Mouse (Mus musculus) testis, adult 2 months (tissue): Measurements from ENCODE around the gene Bbs9. TPM values are rescaled to one million over a fixed set of nuclear protein-coding genes. Genes with fewer than 3 reads are reported as not detected.
"Not testable (repeated sequence)": the region's sequence is repeated elsewhere in the genome, so short reads cannot be mapped to it uniquely, and the experiment has no call there.

Experiments used
- H3K27ac ChIP-seq: fragments of 200-500 bp; 2 replicates; pipeline ENCODE4 v1.5.1; 2012; ENCODE audit warnings: low read depth, low read length; ENCODE audit not compliant: control insufficient read depth, insufficient read depth
- H3K27me3 ChIP-seq: fragments of 200-500 bp; 2 replicates; pipeline ENCODE4 v1.6.1; 2012; ENCODE audit warnings: mild to moderate bottlenecking, low read length, moderate library complexity; ENCODE audit not compliant: control insufficient read depth, insufficient read depth
- H3K36me3 ChIP-seq: fragments of 200-500 bp; 2 replicates; pipeline ENCODE4 v1.6.1; 2012; ENCODE audit warnings: mild to moderate bottlenecking, low read length; ENCODE audit not compliant: control insufficient read depth, insufficient read depth
- H3K4me1 ChIP-seq: fragments of 200-500 bp; 2 replicates; pipeline ENCODE4 v1.6.1; 2012; ENCODE audit warnings: low read length; ENCODE audit not compliant: control insufficient read depth, insufficient read depth
- H3K4me3 ChIP-seq: fragments of 200-500 bp; 2 replicates; pipeline ENCODE4 v1.5.1; 2012; ENCODE audit warnings: low read depth, mild to moderate bottlenecking, low read length, moderate library complexity, mixed read lengths; ENCODE audit not compliant: control insufficient read depth
- CTCF ChIP-seq: fragments of 200-500 bp; IDR thresholded peaks from 2 replicates; pipeline ENCODE4 v1.5.1; 2012; ENCODE audit warnings: low read depth, mild to moderate bottlenecking, inconsistent platforms, low read length, moderate library complexity; ENCODE audit not compliant: control insufficient read depth, insufficient read depth, insufficient replicate concordance
- POLR2A ChIP-seq: fragments of 200-500 bp; IDR thresholded peaks from 2 replicates; pipeline ENCODE4 v1.6.1; 2012; ENCODE audit warnings: low read depth, mild to moderate bottlenecking, inconsistent platforms, low read length, moderate library complexity; ENCODE audit not compliant: control insufficient read depth
- polyA plus RNA-seq: library from polyadenylated mRNA; depleted of rRNA; stranded (reverse); fragments of >200 nt; gene quantifications from 2 replicates; pipeline ENCODE4 v1.2.3, GENCODE M21; 2012

Gene Bbs9
- polyA plus RNA-seq, 1 experiment: 55.3 TPM

DNA sequence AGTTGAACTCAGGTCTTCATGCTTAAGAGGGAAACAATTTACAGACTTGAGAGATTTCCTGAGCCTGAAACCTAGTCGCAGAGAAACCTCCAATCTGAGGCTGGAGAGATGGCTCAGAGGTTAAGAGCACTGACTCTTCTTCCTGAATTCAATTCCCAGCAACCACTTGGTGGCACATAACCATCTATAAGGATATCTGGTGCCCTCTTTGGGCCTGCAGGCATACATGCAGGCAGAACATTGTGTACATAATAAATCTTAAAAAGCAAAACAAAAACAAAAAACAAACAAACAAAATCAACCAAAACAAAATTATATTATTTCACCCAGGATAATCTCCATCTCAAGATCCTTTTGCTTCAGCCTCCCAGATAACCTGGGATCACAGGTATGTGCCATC lies 36.7 kb upstream of the Bbs9 start:
- Histone ChIP-seq H3K36me3 (peaks cover 3% of the 10 kb centered on the region), H3K4me3 (no peak overlapping the region), H3K27ac (no peak overlapping the region), H3K4me1 (no peaks in the 10 kb centered on the region), H3K27me3 (no peaks in the 10 kb centered on the region)
- TF ChIP-seq CTCF (no peak), POLR2A (no peak)

DNA sequence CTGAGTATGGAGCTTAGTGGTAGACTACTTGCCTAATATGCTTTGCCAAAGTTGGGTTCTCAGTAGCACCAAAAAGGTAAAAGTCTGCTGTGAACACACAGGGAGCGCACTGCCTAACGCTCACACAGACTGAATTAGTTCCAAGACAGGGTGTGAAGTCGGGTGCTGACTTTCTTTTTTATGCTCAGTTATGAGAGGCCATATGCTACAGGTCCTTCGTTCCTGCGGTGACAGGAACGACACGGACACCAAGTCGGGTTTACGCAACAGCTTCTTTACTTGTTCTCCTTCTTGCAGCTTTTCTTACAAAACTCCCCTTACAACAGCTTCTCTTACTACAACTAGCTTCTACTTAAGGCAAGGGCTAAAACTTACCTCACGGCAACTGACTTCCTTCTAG lies 32.4 kb upstream of the Bbs9 start:
- Histone ChIP-seq H3K27me3 (no peaks in the 10 kb centered on the region), H3K36me3 (peaks cover 2% of the 10 kb centered on the region; the same call in 1 of the 2 replicates), H3K4me1 (no peaks in the 10 kb centered on the region), H3K27ac (no peak overlapping the region), H3K4me3 (no peak overlapping the region)
- TF ChIP-seq POLR2A (no peak), CTCF (no peak)

- H3K4me1 ChIP-seq: no peaks in the 10 kb centered on the region
- TF ChIP-seq CTCF (no peak), POLR2A (no peak)
- no peaks in the 10 kb centered on the region; the same call in 1 of the 2 replicates for H3K36me3 ChIP-seq
- H3K27me3 ChIP-seq: no peaks in the 10 kb centered on the region
- H3K27ac ChIP-seq: no peak overlapping the region
- H3K4me3 ChIP-seq: no peak overlapping the region
Measured at GRCm38 (mm10) chr9:22445123-22445522, 30.4 kb upstream of the Bbs9 start.

DNA sequence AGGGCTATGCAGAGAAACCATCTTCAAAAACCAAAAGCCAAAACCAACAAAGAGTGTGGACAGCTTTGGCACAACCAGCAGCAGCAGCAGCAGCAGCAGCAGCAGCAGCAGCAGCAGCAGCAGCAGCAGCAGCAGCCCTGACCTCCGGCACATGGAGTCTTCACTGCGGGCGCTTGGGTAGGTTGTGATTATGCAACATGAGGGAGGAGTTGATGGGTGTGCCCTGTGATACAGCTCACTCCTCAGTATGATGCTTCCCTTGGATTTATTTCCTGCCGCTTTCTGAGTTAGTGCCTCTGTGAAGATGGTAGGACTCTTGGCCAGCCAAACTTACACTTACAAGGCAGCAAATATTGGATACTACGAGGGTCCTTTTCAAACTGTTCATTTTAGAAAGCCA lies 28.3 kb upstream of the Bbs9 start:
- no peaks in the 10 kb centered on the region for H3K27me3 ChIP-seq
- no peak overlapping the region for H3K4me3 ChIP-seq
- no peaks in the 10 kb centered on the region; the same call in 1 of the 2 replicates for H3K36me3 ChIP-seq
- TF ChIP-seq CTCF (no peak), POLR2A (no peak)
- H3K4me1 ChIP-seq: no peaks in the 10 kb centered on the region
- no peak overlapping the region for H3K27ac ChIP-seq

DNA sequence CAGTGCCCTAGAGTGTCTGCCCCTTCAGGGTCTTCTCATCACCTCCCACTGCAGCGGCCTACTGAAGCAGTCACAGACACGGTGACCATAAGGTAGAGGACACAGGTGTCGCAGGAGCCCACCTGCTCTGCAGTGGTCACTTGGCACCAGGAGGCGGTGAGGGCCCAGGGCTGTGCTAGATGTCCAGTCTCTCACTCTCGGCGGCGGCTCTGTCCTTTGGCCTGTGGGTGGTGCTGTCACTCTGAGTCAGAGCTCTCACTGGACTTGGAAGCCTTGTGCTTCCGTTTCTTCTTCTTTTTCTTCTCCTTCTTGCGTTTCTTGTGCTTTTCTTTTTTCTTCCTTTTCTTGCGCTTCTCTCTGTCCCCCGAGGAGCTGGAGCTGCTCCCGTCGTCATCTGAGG lies 27.1 kb upstream of the Bbs9 start:
- no peaks in the 10 kb centered on the region for H3K27me3 ChIP-seq
- H3K4me3 ChIP-seq: no peak overlapping the region
- H3K27ac ChIP-seq: no peak overlapping the region
- no peaks in the 10 kb centered on the region for H3K4me1 ChIP-seq
- no peak for TF ChIP-seq POLR2A
- no peak for TF ChIP-seq CTCF
- no peaks in the 10 kb centered on the region; the same call in 1 of the 2 replicates for H3K36me3 ChIP-seq

DNA sequence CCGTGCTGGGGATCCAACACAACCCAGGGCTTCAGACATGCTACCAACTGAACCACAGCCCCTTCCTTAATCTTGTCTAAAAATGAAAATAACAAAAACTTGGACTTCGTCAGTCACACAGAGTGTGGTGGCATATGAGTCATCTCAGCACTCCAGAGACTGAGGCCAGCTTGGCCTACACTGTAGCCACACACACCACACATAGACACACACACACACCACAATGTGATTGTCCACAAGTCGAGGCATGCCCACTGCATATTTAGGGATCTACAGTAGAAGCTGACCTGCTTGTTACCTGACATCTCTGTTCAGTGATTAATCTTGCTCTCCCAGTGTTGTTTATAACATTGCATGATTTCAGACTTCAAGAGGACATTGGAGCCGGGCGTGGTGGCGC lies 26.3 kb upstream of the Bbs9 start:
- Histone ChIP-seq H3K27me3 (no peaks in the 10 kb centered on the region), H3K27ac (no peak overlapping the region), H3K4me1 (no peaks in the 10 kb centered on the region), H3K4me3 (no peak overlapping the region), H3K36me3 (no peaks in the 10 kb centered on the region; the same call in 1 of the 2 replicates)
- no peak for TF ChIP-seq CTCF
- no peak for TF ChIP-seq POLR2A

DNA sequence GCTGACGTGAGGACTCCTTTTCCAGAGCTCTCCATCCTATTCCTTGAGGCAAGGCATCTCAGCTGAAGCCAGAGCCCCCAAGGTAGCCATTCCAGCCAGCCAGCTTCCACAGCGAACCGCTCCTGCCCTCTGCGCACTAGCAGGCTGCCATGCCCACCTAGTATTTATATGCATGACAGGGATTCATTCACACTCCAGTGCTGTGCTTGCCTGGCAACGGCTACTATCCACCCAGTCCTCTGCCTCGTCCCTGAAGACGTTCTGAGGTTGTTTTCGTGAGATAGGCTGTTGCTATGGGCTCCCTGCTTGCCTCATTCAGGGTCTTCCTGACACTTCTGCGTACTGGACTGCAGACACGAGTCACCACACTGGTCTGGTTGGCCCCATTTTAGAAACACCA lies 22.8 kb upstream of the Bbs9 start:
- Histone ChIP-seq H3K4me1 (no peaks in the 10 kb centered on the region), H3K4me3 (no peak overlapping the region), H3K27ac (no peak overlapping the region), H3K36me3 (peaks cover 6% of the 10 kb centered on the region), H3K27me3 (no peaks in the 10 kb centered on the region)
- no peak for TF ChIP-seq POLR2A
- no peak for TF ChIP-seq CTCF

DNA sequence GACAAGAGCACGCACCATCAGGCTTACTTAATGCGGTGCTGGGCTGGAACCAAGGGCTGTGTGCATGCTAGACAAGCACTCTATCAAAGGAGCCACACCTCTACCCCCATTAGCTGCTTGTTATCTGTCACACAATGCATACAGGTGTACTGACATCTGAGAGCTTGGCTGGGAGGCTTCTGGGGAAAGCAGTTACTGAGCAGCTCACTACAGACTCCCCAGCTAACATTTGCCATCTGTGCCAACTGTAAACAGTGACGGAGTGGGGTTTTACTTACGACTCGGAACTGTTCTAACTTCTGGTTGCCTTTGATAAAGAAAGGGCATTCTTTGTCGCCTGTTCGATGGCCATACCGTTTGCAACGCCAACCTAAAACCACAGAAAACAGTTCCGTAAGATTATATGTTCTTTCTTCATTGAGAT lies 22.0 kb upstream of the Bbs9 start:
- TF ChIP-seq CTCF (no peak), POLR2A (no peak)
- peaks cover 6% of the 10 kb centered on the region for H3K36me3 ChIP-seq

DNA sequence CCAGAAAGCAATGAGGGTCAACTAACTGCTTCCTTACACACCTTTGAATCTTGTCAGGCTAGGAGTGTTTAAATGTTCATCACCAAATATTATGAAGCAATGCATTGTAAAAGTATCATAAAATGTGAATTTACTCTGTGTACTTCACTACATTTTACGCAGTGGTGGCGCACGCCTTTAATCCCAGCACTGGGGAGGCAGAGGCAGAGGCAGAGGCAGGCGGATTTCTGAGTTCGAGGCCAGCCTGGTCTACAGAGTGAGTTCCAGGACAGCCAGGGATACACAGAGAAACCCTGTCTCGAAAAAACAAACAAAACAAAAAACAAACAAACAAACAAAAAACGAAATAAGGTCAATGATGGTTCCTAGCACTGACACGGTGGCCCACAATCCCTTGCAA lies 21.5 kb upstream of the Bbs9 start, which contains the start of gene Gm17545:
Gene Gm17545, plus strand, starts transcription at position 301 of the 400 bp plus-strand sequence.
- H3K36me3 ChIP-seq, H3K4me1 ChIP-seq, H3K27ac ChIP-seq, H3K4me3 ChIP-seq, H3K27me3 ChIP-seq: not testable (repeated sequence)

More for the DNA sequence above, 22.0 kb upstream of the Bbs9 start:
- Histone ChIP-seq H3K27me3 (no peaks in the 10 kb centered on the region), H3K4me1 (no peaks in the 10 kb centered on the region), H3K4me3 (no peak overlapping the region), H3K27ac (no peak overlapping the region)
